Mouse (Mus musculus) stomach, adult 2 months (tissue): Measurements from ENCODE around the gene Myo1d. TPM values are rescaled to one million over a fixed set of nuclear protein-coding genes. Genes with fewer than 3 reads are reported as not detected.

Source experiments
- polyA plus RNA-seq: library from polyadenylated mRNA; depleted of rRNA; stranded (reverse); fragments of >200 nt; gene quantifications from 2 replicates; pipeline ENCODE4 v1.2.3, GENCODE M21; 2012; rRNA removed

The Myo1d gene
- 34.6 and 34.7 TPM in 2 replicates for polyA plus RNA-seq

GRCm38 (mm10) chr11:80779527-80780344, at the start of gene Myo1d:
Myo1d (minus strand) TSS chr11:80780025.

GRCm38 (mm10) chr11:80809993-80810821, 30.4 kb upstream of the Myo1d start, which contains the start of gene Tmem98:
Tmem98 (plus strand) TSS chr11:80810175.

GRCm38 (mm10) chr11:80476222-80477189, 303.3 kb downstream of the Myo1d start, which contains the start of gene Cdk5r1:
Cdk5r1 (plus strand) TSS chr11:80477023.

Other genes starting within 250 kb of the Myo1d start
- gene Tmem98, start 30.1 kb upstream of the Myo1d start, polyA plus RNA-seq = 52.9 and 61.0 TPM in 2 replicates
- 0.13 TPM in 1 of 2 replicates, not detected in the other for gene Spaca3, start 78.3 kb upstream of the Myo1d start, polyA plus RNA-seq